Mouse (Mus musculus): ENCODE measurements around the gene Cers6. TPM values are rescaled to one million over a fixed set of nuclear protein-coding genes. Genes with fewer than 3 reads are reported as not detected.

Gene Cers6
- total and polyA plus RNA-seq, 3 experiments = 2.1 to 9.6 (median 8.7) TPM

DNA sequence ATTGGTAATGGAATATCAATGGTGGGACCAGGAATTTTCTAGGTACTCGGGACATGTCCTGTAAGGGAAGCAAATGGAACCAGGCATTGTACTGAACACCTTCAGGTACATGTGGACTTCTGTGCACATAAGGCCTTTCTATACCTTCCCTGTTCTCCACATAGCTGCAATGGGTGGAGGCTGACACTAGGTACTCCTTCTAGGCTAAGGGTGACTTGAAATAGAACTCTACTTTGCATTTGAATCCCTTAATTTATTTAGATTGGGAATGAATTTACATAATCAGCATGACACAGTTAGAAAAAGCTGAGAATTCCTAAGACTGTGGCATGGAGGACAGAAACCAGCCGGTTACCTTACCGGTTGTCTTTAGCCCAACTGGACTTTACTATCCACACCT lies 186.6 kb downstream of the Cers6 start:
- H3K27ac ChIP-seq = no peak overlapping the region
- no peaks in the 10 kb centered on the region for H3K36me3 ChIP-seq (ENCODE audit: control insufficient read depth, insufficient read depth, low read length)
- no peaks in the 10 kb centered on the region for H3K4me1 ChIP-seq (ENCODE audit: control insufficient read depth, insufficient read depth, low read length)
- no peak overlapping the region for H3K4me3 ChIP-seq
- no peak for DNase-seq
- intact Hi-C loops (cut with DNase I) = no loop called here
- TF ChIP-seq POLR2A (IDR thresholded peaks at IDR 0.05; ENCODE audit: insufficient read depth, low read depth, low read length) (no peak), CTCF (IDR thresholded peaks at IDR 0.05) (no peak), EP300 (IDR thresholded peaks at IDR 0.05; ENCODE audit: insufficient read depth, low read depth, low read length) (no peak)
- H3K27me3 ChIP-seq (ENCODE audit: control insufficient read depth, insufficient read depth, low read length) = no peaks in the 10 kb centered on the region
- no peaks in the 10 kb centered on the region for H3K79me2 ChIP-seq (replicated peaks; ENCODE audit: control insufficient read depth, insufficient read depth, low read length)
- no peak overlapping the region for H3K9ac ChIP-seq (ENCODE audit: low read depth, low read length)
- WGBS = 94% methylated on average over 3 of the region's 3 CpGs

GRCm38 (mm10) chr2:69049179-69049578 lies 187.9 kb downstream of the Cers6 start:
- no peaks in the 10 kb centered on the region for H3K36me3 ChIP-seq (ENCODE audit: control insufficient read depth, insufficient read depth, low read length)
- 70% methylated on average over 7 of the region's 7 CpGs for WGBS
- H3K27me3 ChIP-seq (ENCODE audit: control insufficient read depth, insufficient read depth, low read length) = no peaks in the 10 kb centered on the region
- H3K9ac ChIP-seq (ENCODE audit: low read depth, low read length) = no peak overlapping the region
- no peak overlapping the region for H3K4me3 ChIP-seq
- no peaks in the 10 kb centered on the region for H3K79me2 ChIP-seq (replicated peaks; ENCODE audit: control insufficient read depth, insufficient read depth, low read length)
- H3K4me1 ChIP-seq (ENCODE audit: control insufficient read depth, insufficient read depth, low read length) = peaks cover under 1% of the 10 kb centered on the region; the same call in 1 of the 2 replicates
- no peak for DNase-seq
- no peak overlapping the region for H3K27ac ChIP-seq
- TF ChIP-seq EP300 (IDR thresholded peaks at IDR 0.05; ENCODE audit: insufficient read depth, low read depth, low read length) = no peak
- TF ChIP-seq CTCF (IDR thresholded peaks at IDR 0.05) = no peak
- TF ChIP-seq POLR2A (IDR thresholded peaks at IDR 0.05; ENCODE audit: insufficient read depth, low read depth, low read length) = no peak
- intact Hi-C loops (cut with DNase I) = no loop called here

GRCm38 (mm10) chr2:69050189-69050588 lies 188.9 kb downstream of the Cers6 start:
- H3K36me3 ChIP-seq (ENCODE audit: control insufficient read depth, insufficient read depth, low read length) = no peaks in the 10 kb centered on the region
- WGBS = 96% methylated on average over 4 of the region's 4 CpGs
- H3K9ac ChIP-seq (ENCODE audit: low read depth, low read length) = no peak overlapping the region
- peaks cover 1% of the 10 kb centered on the region; the same call in 1 of the 2 replicates for H3K4me1 ChIP-seq (ENCODE audit: control insufficient read depth, insufficient read depth, low read length)
- intact Hi-C loops (cut with DNase I) = no loop called here
- no peak for TF ChIP-seq POLR2A (IDR thresholded peaks at IDR 0.05; ENCODE audit: insufficient read depth, low read depth, low read length)
- no peak overlapping the region for H3K27ac ChIP-seq
- no peaks in the 10 kb centered on the region for H3K27me3 ChIP-seq (ENCODE audit: control insufficient read depth, insufficient read depth, low read length)
- DNase-seq = no peak
- no peaks in the 10 kb centered on the region for H3K79me2 ChIP-seq (replicated peaks; ENCODE audit: control insufficient read depth, insufficient read depth, low read length)
- H3K4me3 ChIP-seq = no peak overlapping the region

DNA sequence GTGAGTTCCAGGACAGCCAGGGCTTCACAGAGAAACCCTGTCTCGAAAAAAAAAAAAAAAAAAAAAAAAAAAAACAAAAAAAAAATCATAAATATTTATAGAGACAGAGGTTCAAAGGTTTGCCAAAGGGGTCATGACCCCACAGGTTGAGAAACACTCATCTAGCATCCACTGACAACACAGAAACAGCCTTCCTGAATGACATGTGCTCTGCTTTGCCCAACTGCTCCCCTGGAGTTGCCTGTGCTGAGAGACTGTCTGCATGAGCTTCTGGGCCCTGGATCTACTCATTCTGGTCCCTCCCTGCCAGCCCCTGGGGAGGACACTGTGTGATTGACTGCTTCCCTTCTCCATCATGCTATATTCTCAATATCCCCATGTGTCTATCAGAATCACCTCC lies 190.4 kb downstream of the Cers6 start:
- Histone ChIP-seq H3K27me3 (ENCODE audit: control insufficient read depth, insufficient read depth, low read length) (no peaks in the 10 kb centered on the region), H3K4me1 (ENCODE audit: control insufficient read depth, insufficient read depth, low read length) (peaks cover 1% of the 10 kb centered on the region; the same call in 1 of the 2 replicates), H3K36me3 (ENCODE audit: control insufficient read depth, insufficient read depth, low read length) (no peaks in the 10 kb centered on the region), H3K9ac (ENCODE audit: low read depth, low read length) (no peak overlapping the region), H3K27ac (no peak overlapping the region), H3K4me3 (no peak overlapping the region), H3K79me2 (replicated peaks; ENCODE audit: control insufficient read depth, insufficient read depth, low read length) (no peaks in the 10 kb centered on the region)
- WGBS = 78% methylated on average over 1 of the region's 1 CpGs
- intact Hi-C loops (cut with DNase I) = no loop called here
- no peak for DNase-seq
- TF ChIP-seq EP300 (IDR thresholded peaks at IDR 0.05; ENCODE audit: insufficient read depth, low read depth, low read length) = no peak
- no peak for TF ChIP-seq POLR2A (IDR thresholded peaks at IDR 0.05; ENCODE audit: insufficient read depth, low read depth, low read length)
- no peak for TF ChIP-seq CTCF (IDR thresholded peaks at IDR 0.05)

DNA sequence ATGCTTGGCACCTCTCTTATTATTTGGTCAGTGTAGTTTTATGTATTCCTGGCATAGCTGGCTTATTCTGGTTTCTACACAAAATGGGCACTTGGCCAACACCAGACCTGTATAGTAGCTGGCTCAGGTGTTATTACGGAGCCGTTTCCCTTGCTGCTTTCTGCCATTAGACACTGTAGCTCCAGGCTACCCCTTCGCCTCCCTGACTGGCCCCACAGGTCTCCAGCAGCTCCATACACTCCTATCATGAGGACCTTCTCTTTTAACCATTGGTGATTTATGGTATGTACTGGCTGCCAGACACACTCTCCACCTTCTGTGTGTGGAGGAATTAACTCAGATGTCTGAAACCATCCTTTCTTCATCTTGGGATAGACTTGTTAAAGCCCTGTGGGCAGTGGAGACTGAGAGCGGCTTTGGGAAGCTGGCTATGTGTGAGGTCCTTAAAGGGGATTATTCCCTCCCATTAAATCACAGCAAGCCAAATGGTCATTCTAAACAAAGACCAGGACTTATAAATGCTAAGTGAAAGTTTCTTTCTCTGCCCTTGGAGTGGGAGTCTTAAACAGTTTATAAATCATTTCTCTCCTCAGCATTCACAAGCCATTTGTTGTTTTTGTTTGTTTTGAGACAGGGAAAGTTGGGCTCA lies 192.1 kb downstream of the Cers6 start:
- Histone ChIP-seq H3K79me2 (replicated peaks; ENCODE audit: control insufficient read depth, insufficient read depth, low read length) (no peaks in the 10 kb centered on the region), H3K27me3 (ENCODE audit: control insufficient read depth, insufficient read depth, low read length) (no peaks in the 10 kb centered on the region), H3K36me3 (ENCODE audit: control insufficient read depth, insufficient read depth, low read length) (no peaks in the 10 kb centered on the region), H3K4me1 (ENCODE audit: control insufficient read depth, insufficient read depth, low read length) (peaks cover 1% of the 10 kb centered on the region; the same call in 1 of the 2 replicates), H3K9ac (ENCODE audit: low read depth, low read length) (no peak overlapping the region), H3K4me3 (no peak overlapping the region), H3K27ac (no peak overlapping the region)
- 94% methylated on average over 4 of the region's 4 CpGs for WGBS
- intact Hi-C loops (cut with DNase I) = no loop called here
- DNase-seq = no peak
- TF ChIP-seq CTCF (IDR thresholded peaks at IDR 0.05) (no peak), POLR2A (IDR thresholded peaks at IDR 0.05; ENCODE audit: insufficient read depth, low read depth, low read length) (no peak), EP300 (IDR thresholded peaks at IDR 0.05; ENCODE audit: insufficient read depth, low read depth, low read length) (no peak)

- peaks cover 1% of the 10 kb centered on the region; the same call in 1 of the 2 replicates for H3K4me1 ChIP-seq (ENCODE audit: control insufficient read depth, insufficient read depth, low read length)
- no peak overlapping the region for H3K4me3 ChIP-seq
- H3K9ac ChIP-seq (ENCODE audit: low read depth, low read length) = no peak overlapping the region
- no peaks in the 10 kb centered on the region for H3K36me3 ChIP-seq (ENCODE audit: control insufficient read depth, insufficient read depth, low read length)
- no peak overlapping the region for H3K27ac ChIP-seq
- TF ChIP-seq CTCF (IDR thresholded peaks at IDR 0.05) = no peak
- 0 out of 2 replicates have a peak, but pooled peaks have one; percentile 33 for TF ChIP-seq EP300 (IDR thresholded peaks at IDR 0.05; ENCODE audit: insufficient read depth, low read depth, low read length)
- WGBS = 31% methylated on average over 4 of the region's 4 CpGs
- H3K79me2 ChIP-seq (replicated peaks; ENCODE audit: control insufficient read depth, insufficient read depth, low read length) = no peaks in the 10 kb centered on the region
- peak; percentile 86 to 90 for DNase-seq
- no peaks in the 10 kb centered on the region for H3K27me3 ChIP-seq (ENCODE audit: control insufficient read depth, insufficient read depth, low read length)
- intact Hi-C loops (cut with DNase I) = no loop called here
Measured at GRCm38 (mm10) chr2:69054279-69054678, 193.0 kb downstream of the Cers6 start.
